Mouse (Mus musculus) CH12.LX (cell line): ENCODE results near the gene Cyp2c23. TPM values are rescaled to one million over a fixed set of nuclear protein-coding genes. Genes with fewer than 3 reads are reported as not detected.

Experiments used
- DNase-seq: peaks from one replicate; pipeline ENCODE4 v3.0.0-alpha.2; 2013; ENCODE audit errors: extremely low read depth
- H3K27ac ChIP-seq: 2 replicates; pipeline ENCODE4 v1.5.1; 2012; ENCODE audit warnings: low read depth, mild to moderate bottlenecking, control low read depth, moderate library complexity; ENCODE audit not compliant: insufficient read depth
- H3K27me3 ChIP-seq: replicated peaks from 2 replicates; pipeline ENCODE3; 2012; ENCODE audit warnings: inconsistent platforms
- H3K36me3 ChIP-seq, 2 experiments: replicated peaks in 1 of 2; 2 replicates each; pipeline versions ENCODE3 to v1.6.1; 2012; ENCODE audit warnings: inconsistent platforms in 1 of 2, low read length in 1 of 2, mild to moderate bottlenecking in 1 of 2, mixed read lengths in 1 of 2, moderate library complexity in 1 of 2; ENCODE audit not compliant: control insufficient read depth in 1 of 2, insufficient read depth in 1 of 2
- H3K4me1 ChIP-seq, 2 experiments: 2 replicates each; pipeline ENCODE4 v1.6.1; 2012; ENCODE audit warnings: inconsistent platforms in 1 of 2, moderate library complexity in 1 of 2; ENCODE audit not compliant: insufficient read depth in 2 of 2, control insufficient read depth in 1 of 2
- H3K4me2 ChIP-seq: 2 replicates; pipeline ENCODE4 v1.6.1; 2012; ENCODE audit warnings: low read depth, mild to moderate bottlenecking, control low read depth; ENCODE audit not compliant: poor library complexity, insufficient read depth, severe bottlenecking
- H3K4me3 ChIP-seq, 3 experiments: fragments of 150-350 bp in 1 of 3; sonication (generic) in 1 of 3; replicated peaks in 1 of 3; 2 replicates each; pipeline versions ENCODE3 to v1.5.1; 2011 to 2012; ENCODE audit warnings: low read depth in 2 of 3, low read length in 2 of 3, mild to moderate bottlenecking in 2 of 3, moderate library complexity in 2 of 3, control low read depth in 1 of 3, improper control_type of control experiment in 1 of 3, inconsistent platforms in 1 of 3, mixed read lengths in 1 of 3; ENCODE audit not compliant: poor library complexity in 1 of 3
- H3K79me2 ChIP-seq: replicated peaks from 2 replicates; pipeline ENCODE4 v1.6.1; 2012; ENCODE audit warnings: mild to moderate bottlenecking, moderate library complexity; ENCODE audit not compliant: control insufficient read depth, poor library complexity, insufficient read depth, severe bottlenecking; ENCODE audit errors: extremely low read depth
- H3K9ac ChIP-seq: 2 replicates; pipeline ENCODE4 v1.6.1; 2012; ENCODE audit warnings: low read depth, mild to moderate bottlenecking, control low read depth, moderate library complexity; ENCODE audit not compliant: insufficient read depth
- H3K9me3 ChIP-seq: replicated peaks from 2 replicates; pipeline ENCODE3; 2012; ENCODE audit warnings: low read length, inconsistent platforms, mixed read lengths
- BHLHE40 ChIP-seq: IDR thresholded peaks from 2 replicates; pipeline ENCODE4 v1.6.1; 2011; ENCODE audit warnings: mild to moderate bottlenecking, low read depth, low read length, improper control_type of control experiment
- CHD2 ChIP-seq: IDR thresholded peaks from 2 replicates; pipeline ENCODE4 v1.6.1; 2011; ENCODE audit warnings: low read length, improper control_type of control experiment
- CTCF ChIP-seq, 2 experiments: IDR thresholded peaks in 1 of 2; conservative IDR thresholded peaks in 1 of 2; 2 replicates each; pipeline ENCODE4 v1.5.1; 2011 to 2012; ENCODE audit warnings: low read depth in 2 of 2, low read length in 2 of 2, improper control_type of control experiment in 1 of 2, inconsistent platforms in 1 of 2, mild to moderate bottlenecking in 1 of 2, moderate library complexity in 1 of 2
- E2F4 ChIP-seq: IDR thresholded peaks from 2 replicates; pipeline ENCODE4 v1.6.1; 2011; ENCODE audit warnings: low read depth, low read length, improper control_type of control experiment; ENCODE audit not compliant: insufficient replicate concordance
- ELF1 ChIP-seq: IDR thresholded peaks from 2 replicates; pipeline ENCODE4 v1.6.1; 2014; ENCODE audit warnings: low read depth, mild to moderate bottlenecking, inconsistent platforms, low read length, improper control_type of control experiment
- EP300 ChIP-seq: IDR thresholded peaks from 2 replicates; pipeline ENCODE4 v1.6.1; 2011; ENCODE audit warnings: low read length, improper control_type of control experiment
- ETS1 ChIP-seq: conservative IDR thresholded peaks from 2 replicates; pipeline ENCODE4 v1.6.1; 2012; ENCODE audit warnings: low read depth, mild to moderate bottlenecking, inconsistent platforms, low read length, improper control_type of control experiment, moderate library complexity
- HCFC1 ChIP-seq: IDR thresholded peaks from 2 replicates; pipeline ENCODE4 v1.6.1; 2012; ENCODE audit warnings: low read depth, mild to moderate bottlenecking, inconsistent platforms, low read length, improper control_type of control experiment
- IRF4 ChIP-seq: IDR thresholded peaks from 2 replicates; pipeline ENCODE4 v1.6.1; 2014; ENCODE audit warnings: low read depth, mild to moderate bottlenecking, inconsistent platforms, low read length, improper control_type of control experiment
- JUND ChIP-seq: conservative IDR thresholded peaks from 2 replicates; pipeline ENCODE4 v1.6.1; 2011; ENCODE audit warnings: low read depth, low read length, improper control_type of control experiment
- KAT2A ChIP-seq: IDR thresholded peaks from 2 replicates; pipeline ENCODE4 v1.6.1; 2012; ENCODE audit warnings: low read length, improper control_type of control experiment, inconsistent platforms; ENCODE audit not compliant: insufficient replicate concordance
- MAZ ChIP-seq: IDR thresholded peaks from 2 replicates; pipeline ENCODE4 v1.6.1; 2012; ENCODE audit warnings: low read depth, mild to moderate bottlenecking, inconsistent platforms, low read length, improper control_type of control experiment, moderate library complexity
- MEF2A ChIP-seq: IDR thresholded peaks from 2 replicates; pipeline ENCODE4 v1.6.1; 2014; ENCODE audit warnings: low read depth, mild to moderate bottlenecking, inconsistent platforms, low read length, improper control_type of control experiment, borderline replicate concordance
- MXI1 ChIP-seq: IDR thresholded peaks from 2 replicates; pipeline ENCODE4 v1.6.1; 2011; ENCODE audit warnings: mild to moderate bottlenecking, low read depth, low read length, improper control_type of control experiment
- MYC ChIP-seq: IDR thresholded peaks from 2 replicates; pipeline ENCODE4 v1.6.1; 2011; ENCODE audit warnings: low read depth, mild to moderate bottlenecking, improper control_type of control experiment, low read length
- PAX5 ChIP-seq: IDR thresholded peaks from 2 replicates; pipeline ENCODE4 v1.6.1; 2012; ENCODE audit warnings: low read length, inconsistent platforms, mixed read lengths
- POLR2A ChIP-seq: IDR thresholded peaks from 2 replicates; pipeline ENCODE4 v1.6.1; 2011; ENCODE audit warnings: low read depth, mild to moderate bottlenecking, improper control_type of control experiment, low read length
- RAD21 ChIP-seq: IDR thresholded peaks from 2 replicates; pipeline ENCODE4 v1.6.1; 2011; ENCODE audit warnings: low read depth, mild to moderate bottlenecking, low read length, improper control_type of control experiment, moderate library complexity
- SIN3A ChIP-seq: IDR thresholded peaks from 2 replicates; pipeline ENCODE4 v1.6.1; 2012; ENCODE audit warnings: low read length, improper control_type of control experiment, inconsistent platforms
- USF1 ChIP-seq: IDR thresholded peaks from 2 replicates; pipeline ENCODE4 v1.6.1; 2014; ENCODE audit warnings: low read depth, mild to moderate bottlenecking, inconsistent platforms, low read length, improper control_type of control experiment
- USF2 ChIP-seq: conservative IDR thresholded peaks from 2 replicates; pipeline ENCODE4 v1.6.1; 2011; ENCODE audit warnings: low read depth, low read length, improper control_type of control experiment
- ZC3H11A ChIP-seq: IDR thresholded peaks from 2 replicates; pipeline ENCODE4 v1.6.1; 2012; ENCODE audit warnings: low read depth, mild to moderate bottlenecking, inconsistent platforms, low read length, improper control_type of control experiment
- ZKSCAN1 ChIP-seq: IDR thresholded peaks from 2 replicates; pipeline ENCODE4 v1.6.1; 2012; ENCODE audit warnings: low read depth, inconsistent platforms, low read length, improper control_type of control experiment, borderline replicate concordance
- ZMIZ1 ChIP-seq: IDR thresholded peaks from 2 replicates; pipeline ENCODE4 v1.6.1; 2012; ENCODE audit warnings: low read depth, mild to moderate bottlenecking, inconsistent platforms, low read length, improper control_type of control experiment
- ZNF384 ChIP-seq: IDR thresholded peaks from 2 replicates; pipeline ENCODE4 v1.6.1; 2012; ENCODE audit warnings: low read depth, low read length, improper control_type of control experiment, inconsistent platforms
- dilution Hi-C: fragments of 300-500 bp; cut with MboI; formaldehyde crosslinking; loops from 2 replicates; pipeline ENCODE4 v1.14.3; 2020; ENCODE audit warnings: low sequenced_read_pairs; ENCODE audit not compliant: extremely low pct_unique_long_range_greater_than_20kb, extremely low pct_ligation_motif_present
- in situ Hi-C: fragments of 300-500 bp; cut with MboI; formaldehyde crosslinking; loops from 3 replicates; pipeline ENCODE4 v1.14.3; 2019; ENCODE audit warnings: low sequenced_read_pairs, low pct_ligation_motif_present, low pct_unique_long_range_greater_than_20kb, mixed read lengths
- polyA plus RNA-seq: library from polyadenylated mRNA; unstranded; fragments of >175 nt; gene quantifications from 2 replicates; pipeline ENCODE4 v1.2.1, GENCODE M21; 2012; ENCODE audit warnings: low read depth; ENCODE audit not compliant: insufficient read length
- total RNA-seq, 2 experiments: library from RNA; depleted of rRNA; stranded (reverse); fragments of 300-350 nt in 1 of 2; fragments of >200 nt in 1 of 2; gene quantifications; 2 replicates each; pipeline ENCODE4 v1.2.3; 2012 to 2014

The Cyp2c23 gene
- total and polyA plus RNA-seq, 3 experiments: 0.11 to 0.13 TPM; not detected in 1

- dilution Hi-C loops: no loop called here
- no peaks in the 10 kb centered on the region for H3K9me3 ChIP-seq
Measured at GRCm38 (mm10) chr19:44013862-44014261, 15.1 kb downstream of the Cyp2c23 start.

GRCm38 (mm10) chr19:44008784-44009183 is 20.2 kb downstream of the Cyp2c23 start:
- no peaks in the 10 kb centered on the region for H3K36me3 ChIP-seq
- H3K79me2 ChIP-seq: no peaks in the 10 kb centered on the region
- no peak overlapping the region for H3K4me3 ChIP-seq
- dilution Hi-C loops (no loop called here), in situ Hi-C loops (no loop called here)
- no peak for DNase-seq
- no peak for TF ChIP-seq CHD2
- no peak for TF ChIP-seq ZC3H11A
- TF ChIP-seq ZKSCAN1: no peak
- TF ChIP-seq ZNF384: no peak
- TF ChIP-seq HCFC1: no peak
- TF ChIP-seq MEF2A: no peak
- no peak for TF ChIP-seq EP300
- TF ChIP-seq ETS1: no peak
- no peak for TF ChIP-seq USF1
- no peak for TF ChIP-seq PAX5
- TF ChIP-seq IRF4: no peak
- no peak for TF ChIP-seq RAD21
- TF ChIP-seq ZMIZ1: no peak
- no peak for TF ChIP-seq MXI1
- no peak for TF ChIP-seq ELF1
- TF ChIP-seq KAT2A: no peak
- H3K9ac ChIP-seq: no peak overlapping the region
- no peaks in the 10 kb centered on the region for H3K27me3 ChIP-seq
- H3K27ac ChIP-seq: no peak overlapping the region
- no peak overlapping the region for H3K4me2 ChIP-seq
- no peaks in the 10 kb centered on the region for H3K9me3 ChIP-seq
- H3K4me1 ChIP-seq: peaks cover 5 to 22% of the 10 kb centered on the region in 2 experiments; a peak in 3 of 4 replicates

More at GRCm38 (mm10) chr19:44013862-44014261, 15.1 kb downstream of the Cyp2c23 start:
- no peaks in the 10 kb centered on the region for H3K36me3 ChIP-seq
- H3K4me1 ChIP-seq: no peaks in the 10 kb centered on the region
- in situ Hi-C loops: no loop called here
- H3K27me3 ChIP-seq: no peaks in the 10 kb centered on the region
- no peak overlapping the region for H3K4me3 ChIP-seq
- no peak overlapping the region for H3K27ac ChIP-seq
- TF ChIP-seq KAT2A (no peak), E2F4 (no peak), JUND (no peak), CTCF (conservative IDR thresholded peaks at IDR 0.05 in 1 of 2, IDR thresholded peaks at IDR 0.05 in 1 of 2; ENCODE audit: low read depth in 2 of 2, low read length in 2 of 2) (no peak), POLR2A (no peak), BHLHE40 (no peak), MAZ (no peak), MXI1 (no peak), IRF4 (no peak), MYC (no peak), USF1 (no peak), USF2 (no peak), SIN3A (no peak)
- no peak overlapping the region for H3K9ac ChIP-seq
- no peaks in the 10 kb centered on the region for H3K79me2 ChIP-seq
- H3K4me2 ChIP-seq: no peak overlapping the region
- no peak for DNase-seq
